Mouse (Mus musculus) c-Kit-positive CD71-positive TER-119-negative erythroid progenitor cells, embryonic 14.5 days (primary cell): ENCODE results near the gene Nadk.

Experiments used
- DNase-seq: peaks from one replicate; pipeline ENCODE4 v3.0.0-alpha.2; 2013; ENCODE audit warnings: low read depth

Gene Nadk

DNA sequence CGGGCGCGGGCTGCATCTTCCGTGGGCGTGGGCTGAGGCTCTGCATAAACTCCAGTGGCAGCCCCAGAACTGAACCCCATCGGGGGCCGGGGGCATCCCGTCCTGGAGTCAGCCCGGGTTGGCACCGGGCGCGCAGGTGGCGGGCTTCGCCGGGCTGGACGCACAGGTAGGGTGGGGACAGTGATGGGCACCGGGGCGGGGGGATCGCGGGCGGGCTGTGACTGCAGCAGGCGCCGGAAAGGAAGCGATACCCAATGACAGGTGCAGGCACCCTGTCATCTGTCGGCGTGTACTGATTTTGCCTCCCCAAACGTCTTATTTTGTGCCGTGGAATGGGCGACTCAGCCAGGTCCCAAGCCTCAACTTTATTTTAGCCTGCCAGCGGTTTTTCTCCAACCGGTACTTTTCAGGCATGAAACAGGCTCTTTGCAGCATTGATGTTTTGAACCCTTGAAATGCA, 39.8 kb downstream of the Nadk start:
- DNase-seq = no peak

DNA sequence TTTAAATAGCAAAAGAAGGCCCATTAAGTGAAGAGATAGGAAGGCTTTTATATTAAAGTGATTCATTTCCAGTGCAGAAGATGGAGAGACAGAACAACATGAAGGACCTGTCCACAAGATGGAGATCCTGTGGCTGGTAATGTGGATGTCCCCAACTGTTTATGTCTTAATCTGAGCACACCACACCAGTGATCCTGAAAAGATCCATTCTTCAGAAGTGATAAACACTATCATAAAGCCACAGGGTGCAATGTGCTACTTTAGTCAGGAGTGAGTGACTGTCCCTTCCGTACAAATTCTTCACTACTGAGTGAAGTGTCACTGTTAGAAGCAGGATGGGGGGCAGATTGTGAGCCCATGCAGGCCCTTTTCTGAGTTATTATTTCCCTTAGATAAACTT, 40.6 kb downstream of the Nadk start:
- DNase-seq = peak; percentile 65

GRCm38 (mm10) chr4:155603801-155604200, 41.6 kb downstream of the Nadk start:
- no peak for DNase-seq

DNA sequence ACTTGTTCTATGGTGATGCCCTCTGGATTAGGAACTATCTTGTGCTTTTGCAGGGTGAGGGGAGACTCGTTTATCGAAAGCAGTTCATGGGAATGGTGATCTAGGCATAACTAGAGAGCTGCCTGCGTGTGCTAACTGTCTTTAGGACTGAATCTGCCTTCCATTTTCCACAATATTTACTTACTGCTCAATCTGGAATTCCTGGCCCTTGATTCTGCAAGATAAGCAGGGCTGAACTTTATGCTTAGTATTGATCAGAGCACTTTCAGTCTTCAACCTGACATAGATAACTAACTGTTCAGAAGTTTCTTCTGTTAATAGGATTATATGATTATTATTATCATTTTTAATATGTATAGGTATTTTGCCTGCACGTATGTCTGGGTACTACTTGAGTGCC, 43.0 kb downstream of the Nadk start:
- no peak for DNase-seq

- no peak for DNase-seq
Measured at GRCm38 (mm10) chr4:155606825-155607224, 44.6 kb downstream of the Nadk start.

DNA sequence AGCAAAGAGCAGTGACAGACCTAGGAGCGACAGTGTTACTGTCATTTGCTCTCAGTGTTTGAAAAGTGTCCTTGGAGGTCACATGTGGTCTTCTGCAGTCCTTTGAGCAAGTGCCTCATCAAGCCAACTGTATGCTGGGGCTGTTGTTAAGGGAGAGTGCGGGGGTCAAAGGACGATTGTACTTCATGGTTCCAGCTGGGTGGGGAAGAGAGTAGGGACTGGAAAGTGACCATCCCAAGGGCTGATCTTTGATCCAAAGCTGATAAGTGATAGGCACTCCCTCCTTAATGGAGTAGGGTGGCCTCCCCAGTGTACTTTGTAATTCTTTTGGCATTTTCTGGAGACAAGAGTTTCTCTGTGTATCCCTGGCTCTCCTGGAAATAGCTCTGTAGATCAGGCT, 49.7 kb downstream of the Nadk start:
- DNase-seq = no peak

GRCm38 (mm10) chr4:155613264-155613663, 51.1 kb downstream of the Nadk start:
- DNase-seq = no peak

- DNase-seq = no peak
Measured at GRCm38 (mm10) chr4:155618321-155618720, 56.1 kb downstream of the Nadk start.

DNA sequence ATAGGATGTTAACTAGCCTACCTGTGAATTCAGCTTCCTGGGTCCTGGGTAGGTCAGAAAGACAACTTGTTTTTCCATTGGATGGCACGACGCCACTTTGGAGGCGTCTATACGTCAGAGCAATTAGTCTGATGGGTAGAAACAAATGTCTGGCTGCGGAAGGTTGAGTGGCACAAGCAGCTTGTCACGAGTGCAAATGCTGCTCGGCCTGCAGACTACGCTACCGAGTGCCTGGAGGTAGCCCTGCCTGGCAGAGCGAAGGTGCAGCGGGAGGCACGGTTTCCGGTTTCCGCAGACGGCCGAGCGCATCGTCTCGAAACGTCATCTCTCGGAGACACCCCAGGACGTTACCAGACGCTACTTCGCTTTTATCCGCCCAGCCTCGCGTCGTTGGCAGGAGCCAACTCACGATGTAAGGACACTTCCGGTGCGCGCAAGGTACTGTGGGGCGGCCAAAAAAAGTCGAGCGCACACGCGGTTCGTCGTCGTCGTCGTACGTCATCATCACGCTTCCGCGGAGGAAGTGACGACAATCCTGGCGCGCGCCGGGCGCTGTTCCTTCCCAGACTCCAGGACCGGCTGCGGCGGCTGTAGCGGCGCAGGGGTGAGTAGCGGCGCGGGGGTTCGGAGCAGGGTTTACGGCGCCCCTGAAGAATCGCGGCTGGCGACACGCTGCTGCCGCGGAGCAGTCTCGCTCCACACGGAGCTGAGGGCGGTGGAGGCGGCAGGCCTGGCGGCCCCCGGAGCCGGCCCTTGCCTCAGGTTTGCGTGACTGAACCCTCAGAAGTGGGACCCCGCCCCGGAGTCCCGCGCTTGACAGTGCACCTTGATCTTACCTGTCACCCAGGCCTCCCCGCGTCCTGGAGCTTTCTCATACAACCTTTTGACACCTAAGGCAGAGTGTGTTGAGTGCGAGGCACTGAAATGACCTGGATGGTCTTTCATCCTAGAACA, 62.4 kb downstream of the Nadk start, which contains the start of gene Cdk11b:
Cdk11b (plus strand) TSS at position 517 of the 954 bp plus-strand sequence.
- DNase-seq = peak; percentile 96

DNA sequence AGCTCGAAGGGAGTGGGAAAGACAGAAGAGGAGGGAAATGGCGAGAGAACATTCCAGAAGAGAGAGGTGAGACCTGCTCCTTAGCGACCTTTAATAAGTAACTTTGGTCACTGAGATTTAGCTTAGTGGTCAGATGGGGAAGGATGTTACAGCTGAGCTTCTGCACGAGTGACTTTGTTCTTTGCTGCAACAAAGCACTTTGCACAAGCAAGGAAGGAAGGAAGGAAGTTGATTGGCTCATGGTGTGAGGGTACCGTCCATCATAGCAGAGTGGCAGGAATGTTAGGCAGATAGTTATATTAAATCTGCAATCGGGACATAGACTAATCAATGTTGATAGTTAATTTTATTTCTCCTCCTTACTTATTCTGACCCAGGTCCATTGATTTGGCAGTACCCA, 68.1 kb downstream of the Nadk start:
- DNase-seq = no peak

GRCm38 (mm10) chr4:155635766-155636499, 73.8 kb downstream of the Nadk start:
- no peak for DNase-seq
